In the genomic region with DNA sequence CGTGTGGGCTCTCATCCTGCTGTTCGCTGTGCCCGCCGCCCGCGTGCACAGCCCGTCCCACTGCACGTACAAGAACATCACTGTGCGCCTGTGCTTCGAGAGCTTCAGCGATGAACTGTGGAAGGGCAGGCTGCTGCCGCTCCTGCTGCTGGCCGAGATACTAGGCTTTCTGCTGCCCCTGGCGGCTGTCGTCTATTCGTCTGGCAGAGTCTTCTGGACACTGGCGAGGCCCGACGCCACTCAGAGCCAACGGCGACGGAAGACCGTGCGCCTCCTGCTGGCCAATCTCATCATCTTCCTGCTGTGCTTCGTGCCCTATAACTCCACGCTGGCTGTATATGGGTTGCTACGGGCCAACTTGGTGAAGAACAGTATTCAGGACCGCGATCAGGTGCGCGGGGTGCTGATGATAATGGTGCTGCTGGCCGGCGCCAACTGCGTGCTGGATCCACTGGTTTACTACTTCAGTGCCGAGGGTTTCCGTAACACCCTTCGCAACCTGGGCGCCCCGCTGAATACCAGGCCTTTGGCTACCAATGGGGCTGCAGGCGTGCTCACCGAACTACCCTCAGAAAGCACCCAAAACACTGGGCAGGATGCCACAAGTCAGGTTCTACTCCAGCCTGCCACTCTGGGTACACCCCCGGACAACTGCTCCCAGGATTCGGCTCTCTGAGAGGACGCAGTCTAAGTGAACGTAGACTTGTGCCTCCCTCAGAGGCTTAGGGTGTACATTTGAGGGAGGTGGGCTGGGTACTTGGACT, we compare ENCODE assay signal across 8 mouse cellular contexts. TPM values are rescaled to one million over a fixed set of nuclear protein-coding genes. Genes with fewer than 3 reads are reported as not detected.
DNase-seq lines count a peak whose midpoint lies in the region; ATAC-seq lines count a peak whose summit lies in the region.

No protein-coding gene starts in this region.

- no peaks in the 10 kb centered on the region for H3K36me3 ChIP-seq in intestine, embryonic 15.5 days
- H3K36me3 ChIP-seq in midbrain, embryonic 12.5 days: no peaks in the 10 kb centered on the region
- no peaks in the 10 kb centered on the region for H3K36me3 ChIP-seq in stomach, embryonic 16.5 days (ENCODE audit: control insufficient read depth, insufficient read depth, low read length)

- H3K4me2 ChIP-seq in intestine, embryonic 15.5 days (replicated peaks): peak overlapping the region; percentile 80
- peak overlapping the region; percentile 67 for H3K4me2 ChIP-seq in midbrain, embryonic 12.5 days (replicated peaks)
- peak overlapping the region; percentile 59 for H3K4me2 ChIP-seq in stomach, embryonic 16.5 days (ENCODE audit: low read depth, low read length)

- peak; percentile 84 for DNase-seq in layer of hippocampus, adult 11-12 months (ENCODE audit: low spot score)
- DNase-seq in layer of hippocampus, adult 9-10 months (ENCODE audit: low spot score): no peak
- DNase-seq in embryo, embryonic 10.5 days (ENCODE audit: low spot score): peak; percentile 98
- peak; percentile 88 for DNase-seq in gastrocnemius, postnatal 25 days
- peak; percentile 78 to 79 for DNase-seq in left cerebral cortex, postnatal 36 days (ENCODE audit: low spot score in 2 of 2)

- whole genome bisulfite sequencing in intestine, embryonic 15.5 days: 24% methylated on average over 45 of the region's 45 CpGs
- 21% methylated on average over 45 of the region's 45 CpGs for WGBS in midbrain, embryonic 12.5 days
- WGBS in stomach, embryonic 16.5 days: 25% methylated on average over 45 of the region's 45 CpGs

- no peaks in the 10 kb centered on the region for H3K27me3 ChIP-seq in intestine, embryonic 15.5 days (replicated peaks)
- H3K27me3 ChIP-seq in midbrain, embryonic 12.5 days: 0 out of 2 replicates have a peak, but pooled peaks cover 5% of the 10 kb centered on the region
- H3K27me3 ChIP-seq in stomach, embryonic 16.5 days (ENCODE audit: control insufficient read depth, insufficient read depth, low read length): no peaks in the 10 kb centered on the region

- H3K4me3 ChIP-seq in intestine, embryonic 15.5 days (replicated peaks): peak overlapping the region; percentile 43
- H3K4me3 ChIP-seq in midbrain, embryonic 12.5 days: peak overlapping the region; percentile 43
- H3K4me3 ChIP-seq in stomach, embryonic 16.5 days (replicated peaks; ENCODE audit: low read length): peak overlapping the region; percentile 45

- ATAC-seq in intestine, embryonic 15.5 days: peak; percentile 89
- ATAC-seq in midbrain, embryonic 12.5 days (ENCODE audit: low FRiP score, low read depth): peak; percentile 93
- peak; percentile 88 for ATAC-seq in stomach, embryonic 16.5 days (ENCODE audit: insufficient read depth, low FRiP score)

- H3K9me3 ChIP-seq in intestine, embryonic 15.5 days: no peaks in the 10 kb centered on the region
- H3K9me3 ChIP-seq in midbrain, embryonic 12.5 days: no peaks in the 10 kb centered on the region
- no peaks in the 10 kb centered on the region for H3K9me3 ChIP-seq in stomach, embryonic 16.5 days (replicated peaks; ENCODE audit: control insufficient read depth, low read length)

- intact Hi-C loops in left cerebral cortex, postnatal 36 days (cut with DNase I): loop anchor here (5.0 to 10.0 kb wide), 3 partner anchors 77 to 227 kb away; a partner anchor contains a TSS

- peak overlapping the region; percentile 61 for H3K9ac ChIP-seq in intestine, embryonic 15.5 days
- peak overlapping the region; percentile 68 for H3K9ac ChIP-seq in midbrain, embryonic 12.5 days (replicated peaks)
- peak overlapping the region; percentile 72 for H3K9ac ChIP-seq in stomach, embryonic 16.5 days (ENCODE audit: low read length)

- H3K4me1 ChIP-seq in intestine, embryonic 15.5 days (replicated peaks): peaks cover 20% of the 10 kb centered on the region
- 0 out of 2 replicates have a peak, but pooled peaks cover 7% of the 10 kb centered on the region for H3K4me1 ChIP-seq in midbrain, embryonic 12.5 days
- peaks cover 8% of the 10 kb centered on the region; the same call in 1 of the 2 replicates for H3K4me1 ChIP-seq in stomach, embryonic 16.5 days (ENCODE audit: control insufficient read depth, insufficient read depth, low read length)

- H3K27ac ChIP-seq in intestine, embryonic 15.5 days: peak overlapping the region; percentile 56
- H3K27ac ChIP-seq in midbrain, embryonic 12.5 days (replicated peaks): peak overlapping the region; percentile 91
- H3K27ac ChIP-seq in stomach, embryonic 16.5 days (ENCODE audit: low read length): 0 out of 2 replicates have a peak overlapping the region, but pooled peaks have one; percentile 57

RNA-seq across cellular contexts. Expression of a gene that starts 13.8 kb away (rescaled TPM):
- 10 to 100 TPM; 67.8 to 72.6 TPM for total RNA-seq in gastrocnemius, postnatal 25 days (2021)
- 62.3 and 62.6 TPM in 2 replicates for polyA plus RNA-seq in intestine, embryonic 15.5 days (2015; fragmentation: Nextera tagmentation; extraction: Ambion mirVana)
- total RNA-seq in left cerebral cortex, postnatal 36 days (2021): 100 to 1,000 TPM; 153 to 166 TPM
- polyA plus RNA-seq in midbrain, embryonic 12.5 days (2016; fragmentation: Nextera tagmentation; extraction: Ambion mirVana): 127 and 132 TPM in 2 replicates
- 42.6 and 46.3 TPM in 2 replicates for polyA plus RNA-seq in stomach, embryonic 16.5 days (2015; fragmentation: Nextera tagmentation; extraction: Ambion mirVana)

RNA-seq across cellular contexts. Expression of a gene that starts 14.3 kb away (rescaled TPM):
- not detected for total RNA-seq in gastrocnemius, postnatal 25 days (2021)
- 5.8 and 6.1 TPM in 2 replicates for polyA plus RNA-seq in intestine, embryonic 15.5 days (2015; fragmentation: Nextera tagmentation; extraction: Ambion mirVana)
- total RNA-seq in left cerebral cortex, postnatal 36 days (2021): under 1 TPM; 0.48 to 0.84 TPM
- 0.16 and 0.26 TPM in 2 replicates for polyA plus RNA-seq in midbrain, embryonic 12.5 days (2016; fragmentation: Nextera tagmentation; extraction: Ambion mirVana)
- 9.5 and 13.6 TPM in 2 replicates for polyA plus RNA-seq in stomach, embryonic 16.5 days (2015; fragmentation: Nextera tagmentation; extraction: Ambion mirVana)

RNA-seq across cellular contexts. Expression of a gene that starts 32.5 kb away (rescaled TPM):
- 1 to 10 TPM; 1.1 to 1.9 TPM for total RNA-seq in gastrocnemius, postnatal 25 days (2021)
- 8.5 and 9.3 TPM in 2 replicates for polyA plus RNA-seq in intestine, embryonic 15.5 days (2015; fragmentation: Nextera tagmentation; extraction: Ambion mirVana)
- 10 to 100 TPM in 1 of 2 experiments, 1 to 10 TPM in 1; 8.3 to 13.4 TPM for total RNA-seq in left cerebral cortex, postnatal 36 days (2021)
- 18.0 and 18.9 TPM in 2 replicates for polyA plus RNA-seq in midbrain, embryonic 12.5 days (2016; fragmentation: Nextera tagmentation; extraction: Ambion mirVana)
- polyA plus RNA-seq in stomach, embryonic 16.5 days (2015; fragmentation: Nextera tagmentation; extraction: Ambion mirVana): 10.6 and 12.9 TPM in 2 replicates

RNA-seq across cellular contexts. Expression of a gene that starts 42.4 kb away (rescaled TPM):
- total RNA-seq in gastrocnemius, postnatal 25 days (2021): 10 to 100 TPM; 24.2 to 29.1 TPM
- polyA plus RNA-seq in intestine, embryonic 15.5 days (2015; fragmentation: Nextera tagmentation; extraction: Ambion mirVana): 96.2 and 103 TPM in 2 replicates
- total RNA-seq in left cerebral cortex, postnatal 36 days (2021): 10 to 100 TPM; 55.2 to 63.9 TPM
- polyA plus RNA-seq in midbrain, embryonic 12.5 days (2016; fragmentation: Nextera tagmentation; extraction: Ambion mirVana): 163 and 171 TPM in 2 replicates
- polyA plus RNA-seq in stomach, embryonic 16.5 days (2015; fragmentation: Nextera tagmentation; extraction: Ambion mirVana): 114 and 115 TPM in 2 replicates

RNA-seq across cellular contexts. Expression of a gene that starts 49.7 kb away (rescaled TPM):
- total RNA-seq in gastrocnemius, postnatal 25 days (2021): 10 to 100 TPM; 14.6 to 18.6 TPM
- 68.1 and 70.3 TPM in 2 replicates for polyA plus RNA-seq in intestine, embryonic 15.5 days (2015; fragmentation: Nextera tagmentation; extraction: Ambion mirVana)
- total RNA-seq in left cerebral cortex, postnatal 36 days (2021): 10 to 100 TPM; 26.4 to 26.6 TPM
- polyA plus RNA-seq in midbrain, embryonic 12.5 days (2016; fragmentation: Nextera tagmentation; extraction: Ambion mirVana): 54.1 and 56.4 TPM in 2 replicates
- 56.6 and 57.9 TPM in 2 replicates for polyA plus RNA-seq in stomach, embryonic 16.5 days (2015; fragmentation: Nextera tagmentation; extraction: Ambion mirVana)
